Mouse (Mus musculus) urinary bladder, adult 18-20 months (tissue): ENCODE data around the gene Fcgrt.
"Not testable (repeated sequence)": the region's sequence is repeated elsewhere in the genome, so short reads cannot be mapped to it uniquely, and the experiment has no call there.

Experiments used
- DNase-seq, 2 experiments: peaks; one replicate each; pipeline ENCODE4 v3.0.0; 2022; ENCODE audit warnings: low spot score in 2 of 2, mixed read lengths in 2 of 2

Gene Fcgrt

GRCm38 (mm10) chr7:45110089-45110488 is 6.4 kb upstream of the Fcgrt start:
- DNase-seq, result not testable (repeated sequence)

GRCm38 (mm10) chr7:45107052-45107645 is 3.5 kb upstream of the Fcgrt start:
- no peak for DNase-seq

GRCm38 (mm10) chr7:45106441-45106840 is 2.8 kb upstream of the Fcgrt start:
- no peak for DNase-seq

- no peak for DNase-seq
Observed at GRCm38 (mm10) chr7:45105491-45105890, 1.8 kb upstream of the Fcgrt start.

GRCm38 (mm10) chr7:45104941-45105340 is 1.3 kb upstream of the Fcgrt start:
- DNase-seq, result no peak

- no peak for DNase-seq
Observed at GRCm38 (mm10) chr7:45102940-45103585, 588 bp downstream of the Fcgrt start.

GRCm38 (mm10) chr7:45102441-45102840 is 1.2 kb downstream of the Fcgrt start:
- DNase-seq, result no peak

GRCm38 (mm10) chr7:45100046-45100445 is 3.6 kb downstream of the Fcgrt start:
- DNase-seq, result no peak

GRCm38 (mm10) chr7:45098541-45099240 is 5.0 kb downstream of the Fcgrt start:
- no peak for DNase-seq

GRCm38 (mm10) chr7:45097479-45097878 is 6.2 kb downstream of the Fcgrt start:
- no peak for DNase-seq

GRCm38 (mm10) chr7:45095965-45096364 is 7.7 kb downstream of the Fcgrt start:
- DNase-seq, result not testable (repeated sequence)

GRCm38 (mm10) chr7:45095367-45095766 is 8.3 kb downstream of the Fcgrt start:
- DNase-seq, result no peak

GRCm38 (mm10) chr7:45094121-45094520 is 9.5 kb downstream of the Fcgrt start:
- no peak for DNase-seq

GRCm38 (mm10) chr7:45093516-45093905 is 10.1 kb downstream of the Fcgrt start:
- no peak for DNase-seq

GRCm38 (mm10) chr7:45092828-45093515 is 10.7 kb downstream of the Fcgrt start:
- DNase-seq, result no peak

GRCm38 (mm10) chr7:45092048-45092447 is 11.6 kb downstream of the Fcgrt start, which contains the start of gene Rcn3:
Rcn3 (minus strand) TSS chr7:45092221.
- DNase-seq, result peak in 1 of 2 experiments; percentile 84

GRCm38 (mm10) chr7:45091001-45091990 is 12.4 kb downstream of the Fcgrt start:
- DNase-seq, result no peak

GRCm38 (mm10) chr7:45090251-45090977 is 13.2 kb downstream of the Fcgrt start:
- no peak for DNase-seq

GRCm38 (mm10) chr7:45088597-45088996 is 15.1 kb downstream of the Fcgrt start:
- no peak for DNase-seq

GRCm38 (mm10) chr7:45086084-45086483 is 17.6 kb downstream of the Fcgrt start:
- DNase-seq, result no peak
